Mouse (Mus musculus): ENCODE measurements around the gene Ghrhr.

Gene Ghrhr

GRCm38 (mm10) chr6:55376076-55376475 lies at the start of gene Ghrhr:
Ghrhr (plus strand) TSS chr6:55376295.
- DNase-seq = no peak

- DNase-seq = peak; percentile 77 to 85
These were observed 49.8 kb upstream of the Ghrhr start for GRCm38 (mm10) chr6:55326299-55326698.

GRCm38 (mm10) chr6:55327326-55327725 lies 48.8 kb upstream of the Ghrhr start:
- DNase-seq = peak; percentile 75 to 85

- no peak for DNase-seq
These were observed 47.9 kb upstream of the Ghrhr start for GRCm38 (mm10) chr6:55328179-55328578.

- peak in 1 of 2 experiments; percentile 58 for DNase-seq
These were observed 44.8 kb upstream of the Ghrhr start for GRCm38 (mm10) chr6:55331315-55331714.

GRCm38 (mm10) chr6:55332100-55332772 lies 43.9 kb upstream of the Ghrhr start:
- no peak for DNase-seq

- DNase-seq = no peak
These were observed 43.4 kb upstream of the Ghrhr start for GRCm38 (mm10) chr6:55332773-55333109.

GRCm38 (mm10) chr6:55335989-55336514 lies 40.0 kb upstream of the Ghrhr start, which contains the start of gene Aqp1:
Aqp1 (plus strand) TSS chr6:55336432.
- peak; percentile 84 to 87 for DNase-seq

GRCm38 (mm10) chr6:55337242-55337641 lies 38.9 kb upstream of the Ghrhr start:
- no peak for DNase-seq

- DNase-seq = no peak
These were observed 38.0 kb upstream of the Ghrhr start for GRCm38 (mm10) chr6:55338077-55338476.

GRCm38 (mm10) chr6:55338934-55339825 lies 36.9 kb upstream of the Ghrhr start:
- DNase-seq = no peak

- DNase-seq = peak; percentile 55 to 66
These were observed 34.4 kb upstream of the Ghrhr start for GRCm38 (mm10) chr6:55341688-55342087.

GRCm38 (mm10) chr6:55342328-55342727 lies 33.8 kb upstream of the Ghrhr start:
- peak in 1 of 2 experiments; percentile 71 for DNase-seq

GRCm38 (mm10) chr6:55343446-55343845 lies 32.6 kb upstream of the Ghrhr start:
- DNase-seq = peak in 1 of 2 experiments; percentile 3

- peak in 1 of 2 experiments; percentile 8 for DNase-seq
These were observed 31.6 kb upstream of the Ghrhr start for GRCm38 (mm10) chr6:55344291-55345016.

GRCm38 (mm10) chr6:55345264-55345663 lies 30.8 kb upstream of the Ghrhr start:
- DNase-seq = no peak

- no peak for DNase-seq
These were observed 29.6 kb upstream of the Ghrhr start for GRCm38 (mm10) chr6:55346491-55346890.

- DNase-seq = no peak
These were observed 28.2 kb upstream of the Ghrhr start for GRCm38 (mm10) chr6:55347711-55348571.

- DNase-seq = no peak
These were observed 26.9 kb upstream of the Ghrhr start for GRCm38 (mm10) chr6:55349231-55349630.

- no peak for DNase-seq
These were observed 25.6 kb upstream of the Ghrhr start for GRCm38 (mm10) chr6:55350383-55350952.

GRCm38 (mm10) chr6:55351712-55352111 lies 24.4 kb upstream of the Ghrhr start:
- DNase-seq = no peak
